Comparison of ENCODE assay signal across 8 mouse cellular contexts in genomic region chr5:100428734-100429343, GRCm38 (mm10). TPM values are rescaled to one million over a fixed set of nuclear protein-coding genes. Genes with fewer than 3 reads are reported as not detected.
DNase-seq lines count a peak whose midpoint lies in the region; ATAC-seq and TF ChIP-seq lines count a peak whose summit lies in the region.

No protein-coding gene starts in this region.

- H3K36me3 ChIP-seq in heart, embryonic 16.5 days (ENCODE audit: control insufficient read depth, insufficient read depth), result peaks cover 20% of the 10 kb centered on the region
- peaks cover 30% of the 10 kb centered on the region for H3K36me3 ChIP-seq in forebrain, postnatal 0 days (ENCODE audit: insufficient read depth)
- H3K36me3 ChIP-seq in megakaryocyte, embryonic 14.5 days (replicated peaks; ENCODE audit: low read length), result peaks cover 46% of the 10 kb centered on the region

- TF ChIP-seq CTCF in forebrain, postnatal 0 days (IDR thresholded peaks at IDR 0.05; ENCODE audit: low read depth), result no peak

- H3K27ac ChIP-seq in heart, embryonic 16.5 days (ENCODE audit: low read length), result peak overlapping the region; percentile 92
- H3K27ac ChIP-seq in forebrain, postnatal 0 days (ENCODE audit: low read depth, low read length), result peak overlapping the region; percentile 97

- WGBS in heart, embryonic 16.5 days, result under 1% methylated on average over 20 of the region's 20 CpGs
- WGBS in forebrain, postnatal 0 days, result 2% methylated on average over 20 of the region's 20 CpGs

- H3K4me2 ChIP-seq in heart, embryonic 16.5 days (ENCODE audit: low read depth, low read length), result peak overlapping the region; percentile 70
- peak overlapping the region; percentile 82 for H3K4me2 ChIP-seq in forebrain, postnatal 0 days (ENCODE audit: low read depth)

- H3K4me3 ChIP-seq in heart, embryonic 16.5 days (ENCODE audit: low read length), result peak overlapping the region; percentile 55
- H3K4me3 ChIP-seq in forebrain, postnatal 0 days (ENCODE audit: low read depth, low read length), result peak overlapping the region; percentile 90
- peak overlapping the region; percentile 100 for H3K4me3 ChIP-seq in megakaryocyte, embryonic 14.5 days (replicated peaks)

- H3K4me1 ChIP-seq in heart, embryonic 16.5 days (ENCODE audit: control insufficient read depth, insufficient read depth, low read length), result peaks cover 32% of the 10 kb centered on the region
- peaks cover 28% of the 10 kb centered on the region for H3K4me1 ChIP-seq in forebrain, postnatal 0 days (ENCODE audit: insufficient read depth)
- peaks cover 68% of the 10 kb centered on the region for H3K4me1 ChIP-seq in megakaryocyte, embryonic 14.5 days

- H3K27me3 ChIP-seq in heart, embryonic 16.5 days (ENCODE audit: control insufficient read depth, insufficient read depth, low read length), result no peaks in the 10 kb centered on the region
- no peaks in the 10 kb centered on the region for H3K27me3 ChIP-seq in forebrain, postnatal 0 days (ENCODE audit: insufficient read depth, low read length)
- H3K27me3 ChIP-seq in megakaryocyte, embryonic 14.5 days (replicated peaks), result no peaks in the 10 kb centered on the region

- H3K9ac ChIP-seq in heart, embryonic 16.5 days (ENCODE audit: low read length), result peak overlapping the region; percentile 97
- peak overlapping the region; percentile 96 for H3K9ac ChIP-seq in forebrain, postnatal 0 days

- ATAC-seq in heart, embryonic 16.5 days (replicated peaks; ENCODE audit: extremely low read depth, insufficient read depth, low FRiP score), result peak; percentile 50
- ATAC-seq in forebrain, postnatal 0 days, result peak; percentile 48

- no peak for DNase-seq in heart, postnatal 4 days
- peak; percentile 46 for DNase-seq in MEL-GATA-1-ER (ENCODE audit: extremely low read depth, low read depth)
- DNase-seq in forebrain, postnatal 0 days, result no peak
- DNase-seq in left cerebral cortex, adult 8-10 months (ENCODE audit: low spot score in 2 of 2), result no peak
- DNase-seq in ovary, adult 18-20 months (ENCODE audit: low spot score), result no peak
- no peak for DNase-seq in adrenal gland, postnatal 36 days

- no peaks in the 10 kb centered on the region for H3K9me3 ChIP-seq in heart, embryonic 16.5 days (replicated peaks; ENCODE audit: control insufficient read depth, low read length)
- no peaks in the 10 kb centered on the region for H3K9me3 ChIP-seq in forebrain, postnatal 0 days (ENCODE audit: low read length)
- no peaks in the 10 kb centered on the region for H3K9me3 ChIP-seq in megakaryocyte, embryonic 14.5 days

RNA-seq across cellular contexts. Expression of gene Sec31a, which starts 12.8 kb away (rescaled TPM):
- 149 and 150 TPM in 2 replicates for polyA plus RNA-seq in heart, embryonic 16.5 days (2015; fragmentation: Nextera tagmentation; extraction: Ambion mirVana)
- total RNA-seq in heart, postnatal 4 days (2021), result 100 to 1,000 TPM; 156 to 166 TPM
- total RNA-seq in forebrain, postnatal 0 days (2014; rRNA removed), result 123 and 160 TPM in 2 replicates
- 77.5 and 78.6 TPM in 2 replicates for polyA plus RNA-seq in forebrain, postnatal 0 days (2015; fragmentation: Nextera tagmentation; extraction: Ambion mirVana)
- polyA plus RNA-seq in megakaryocyte, embryonic 14.5 days (2012; ENCODE audit: insufficient read depth, low replicate concordance), result 77.8 and 120 TPM in 2 replicates
- total RNA-seq in left cerebral cortex, adult 8-10 months (2022), result 100 to 1,000 TPM; 107 to 120 (median 115) TPM
- 100 to 1,000 TPM; 155 to 161 TPM for total RNA-seq in adrenal gland, postnatal 36 days (2021)
